In genomic region chr5:135852421-135852820, GRCm38 (mm10) we compare ENCODE assay signal across 10 mouse cellular contexts. TPM values are rescaled to one million over a fixed set of nuclear protein-coding genes. Genes with fewer than 3 reads are reported as not detected.
DNase-seq lines count a peak whose midpoint lies in the region; ATAC-seq lines count a peak whose summit lies in the region.
"Had no signal": no experiment of that assay in that cellular context is flagged by ENCODE, and none has a peak within 500 bp of the region (broad histone marks: within the 10 kb centered on the region; RNA-seq: fewer than 3 reads in every experiment).

No protein-coding gene starts in this region.

- WGBS in hindbrain, embryonic 15.5 days, result 5% methylated on average over 10 of the region's 10 CpGs
- WGBS in neural tube, embryonic 14.5 days, result 8% methylated on average over 10 of the region's 10 CpGs

- peaks cover 19% of the 10 kb centered on the region for H3K27me3 ChIP-seq in hindbrain, embryonic 15.5 days
- peaks cover 19% of the 10 kb centered on the region for H3K27me3 ChIP-seq in neural tube, embryonic 14.5 days (ENCODE audit: control insufficient read depth, insufficient read depth, low read length)

- DNase-seq in CD4-positive, CD25-positive, alpha-beta regulatory T cell, adult 2 months (ENCODE audit: low read depth, low spot score), result peak; percentile 30
- DNase-seq in lung, postnatal 10 days, result peak; percentile 18
- DNase-seq in lung, postnatal 4 days, result no peak
- no peak for DNase-seq in gastrocnemius, postnatal 10 days
- no peak for DNase-seq in heart, adult 8-10 months (ENCODE audit: low spot score)
- DNase-seq: lung, embryonic 14.5 days had no signal

- no peak overlapping the region for H3K4me3 ChIP-seq in hindbrain, embryonic 15.5 days
- H3K4me3 ChIP-seq in neural tube, embryonic 14.5 days (ENCODE audit: low read depth, low read length), result no peak overlapping the region
- H3K4me3 ChIP-seq: intestine, embryonic 15.5 days had no signal

- no peaks in the 10 kb centered on the region for H3K9me3 ChIP-seq in hindbrain, embryonic 15.5 days
- H3K9me3 ChIP-seq in neural tube, embryonic 14.5 days (ENCODE audit: control insufficient read depth, low read length), result no peaks in the 10 kb centered on the region

- peak overlapping the region; percentile 88; the same call in 1 of the 2 replicates for H3K27ac ChIP-seq in hindbrain, embryonic 15.5 days (replicated peaks)
- peak overlapping the region; percentile 86; the same call in 1 of the 2 replicates for H3K27ac ChIP-seq in neural tube, embryonic 14.5 days (ENCODE audit: low read depth, low read length)
- H3K27ac ChIP-seq: intestine, embryonic 15.5 days had no signal

- ATAC-seq in CD4-positive, CD25-positive, alpha-beta regulatory T cell, adult 4 months, result no peak
- ATAC-seq in hindbrain, embryonic 15.5 days (ENCODE audit: low FRiP score, low read depth), result no peak
- ATAC-seq in neural tube, embryonic 14.5 days (ENCODE audit: low read depth), result no peak
- ATAC-seq: intestine, embryonic 15.5 days had no signal

- peaks cover 37% of the 10 kb centered on the region for H3K4me1 ChIP-seq in hindbrain, embryonic 15.5 days (replicated peaks)
- peaks cover 26% of the 10 kb centered on the region for H3K4me1 ChIP-seq in neural tube, embryonic 14.5 days (ENCODE audit: control insufficient read depth, insufficient read depth, low read length)

- H3K9ac ChIP-seq in hindbrain, embryonic 15.5 days, result no peak overlapping the region
- 0 out of 2 replicates have a peak overlapping the region, but pooled peaks have one; percentile 16 for H3K9ac ChIP-seq in neural tube, embryonic 14.5 days (replicated peaks; ENCODE audit: low read depth, low read length)
- H3K9ac ChIP-seq: intestine, embryonic 15.5 days; lung, embryonic 14.5 days had no signal

- H3K4me2 ChIP-seq in hindbrain, embryonic 15.5 days, result peak overlapping the region; percentile 8; the same call in 1 of the 2 replicates
- peak overlapping the region; percentile 30; the same call in 1 of the 2 replicates for H3K4me2 ChIP-seq in neural tube, embryonic 14.5 days (ENCODE audit: low read depth, low read length)
- H3K4me2 ChIP-seq: intestine, embryonic 15.5 days; lung, embryonic 14.5 days had no signal

- no peaks in the 10 kb centered on the region for H3K36me3 ChIP-seq in hindbrain, embryonic 15.5 days
- H3K36me3 ChIP-seq in neural tube, embryonic 14.5 days (ENCODE audit: control insufficient read depth, insufficient read depth, low read length), result peaks cover 7% of the 10 kb centered on the region; the same call in 1 of the 2 replicates
- H3K36me3 ChIP-seq: intestine, embryonic 15.5 days had no signal

RNA-seq across cellular contexts. Expression of gene Hspb1, which starts 35.3 kb away (rescaled TPM):
- polyA plus RNA-seq in CD4-positive, CD25-positive, alpha-beta regulatory T cell, adult 4 months (2017; shearing (Covaris generic)), result 1 to 10 TPM in 1 of 2 experiments, not detected in 1; 1.3 TPM
- 14.8 and 16.6 TPM in 2 replicates for polyA plus RNA-seq in hindbrain, embryonic 15.5 days (2015; fragmentation: Nextera tagmentation; extraction: Ambion mirVana)
- polyA plus RNA-seq in neural tube, embryonic 14.5 days (2014; fragmentation: Nextera tagmentation; extraction: Ambion mirVana), result 7.8 and 11.4 TPM in 2 replicates
- total RNA-seq in gastrocnemius, postnatal 10 days (2021), result 100 to 1,000 TPM; 357 to 451 TPM
- 100 to 1,000 TPM; 312 to 583 (median 421) TPM for total RNA-seq in heart, adult 8-10 months (2022)

RNA-seq across cellular contexts. Expression of gene Srrm3, which starts 45.7 kb away (rescaled TPM):
- not detected for polyA plus RNA-seq in CD4-positive, CD25-positive, alpha-beta regulatory T cell, adult 4 months (2017; shearing (Covaris generic))
- polyA plus RNA-seq in hindbrain, embryonic 15.5 days (2015; fragmentation: Nextera tagmentation; extraction: Ambion mirVana), result 79.4 and 90.0 TPM in 2 replicates
- 61.0 and 65.9 TPM in 2 replicates for polyA plus RNA-seq in neural tube, embryonic 14.5 days (2014; fragmentation: Nextera tagmentation; extraction: Ambion mirVana)
- total RNA-seq in gastrocnemius, postnatal 10 days (2021), result under 1 TPM; 0.09 to 0.11 TPM
- total RNA-seq in heart, adult 8-10 months (2022), result not detected

Comparison
In these comparisons a context has a peak if more than half of its experiments do, and no peak if none do; other contexts are left out.
1. DNase-seq: peak in CD4-positive, CD25-positive, alpha-beta regulatory T cell, adult 2 months (single experiment) and lung, postnatal 10 days (single experiment); none in lung, postnatal 4 days (0 of 2), gastrocnemius, postnatal 10 days (single experiment) and heart, adult 8-10 months (single experiment).
2. RNA of gene Srrm3, which starts 45.7 kb away (polyA plus RNA-seq): 79.4 to 90.0 TPM in hindbrain, embryonic 15.5 days and 61.0 to 65.9 TPM in neural tube, embryonic 14.5 days; not detected in CD4-positive, CD25-positive, alpha-beta regulatory T cell, adult 4 months; every median in the first group is over 10 times any median in the second.